Mouse (Mus musculus) heart, postnatal 36 days (tissue): ENCODE measurements around the gene Slc15a4. TPM values are rescaled to one million over a fixed set of nuclear protein-coding genes. Genes with fewer than 3 reads are reported as not detected.

Source experiments
- DNase-seq, 2 experiments: peaks; one replicate each; pipeline ENCODE4 v3.0.0; 2021 to 2022
- intact Hi-C: fragments of 180-260 bp; cut with DNase I; formaldehyde crosslinking; loops from one replicate; pipeline ENCODE4 v1.15.1; 2025
- total RNA-seq, 2 experiments: library from RNA; stranded (reverse); gene quantifications; 2 replicates each; pipeline ENCODE4 v1.2.3; 2021

Slc15a4 gene
- total RNA-seq, 2 experiments from 2014 or later, result 11.9 to 17.2 TPM

GRCm38 (mm10) chr5:127567165-127567741, 65.4 kb downstream of the Slc15a4 start:
- no peak for DNase-seq
- intact Hi-C loops, result no loop called here

- intact Hi-C loops, result no loop called here
- DNase-seq, result no peak
These were observed 71.6 kb downstream of the Slc15a4 start for GRCm38 (mm10) chr5:127561086-127561485.

GRCm38 (mm10) chr5:127548136-127548535, 84.6 kb downstream of the Slc15a4 start:
- intact Hi-C loops, result no loop called here
- DNase-seq, result no peak

DNA sequence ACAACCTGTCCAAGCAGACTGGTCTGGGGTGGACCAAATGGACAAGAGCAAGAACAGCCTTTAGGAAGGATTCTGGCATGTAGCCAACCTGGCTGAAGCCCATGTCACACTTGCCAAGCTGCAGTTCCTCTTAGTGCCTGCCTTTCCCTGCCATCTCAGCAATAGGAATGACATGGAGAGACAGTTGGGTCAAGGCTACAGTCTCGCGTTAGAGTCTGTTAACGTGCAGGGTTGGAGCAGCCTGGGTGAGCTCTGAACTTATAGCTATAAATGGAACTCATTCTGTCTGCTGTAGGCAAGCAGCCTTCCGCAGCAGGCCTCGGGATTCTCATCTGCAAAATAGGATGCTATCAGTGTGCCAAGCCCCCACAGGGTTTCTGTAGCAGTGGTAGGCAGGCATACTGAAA, 86.1 kb downstream of the Slc15a4 start:
- DNase-seq, result no peak
- intact Hi-C loops, result no loop called here

Other genes with a start within 250 kb of the Slc15a4 start
- not detected for gene Glt1d1, start 635 bp downstream of the Slc15a4 start, total RNA-seq